Mouse (Mus musculus) liver, adult 2 months (tissue): ENCODE measurements around the gene Ninj2. TPM values are rescaled to one million over a fixed set of nuclear protein-coding genes. Genes with fewer than 3 reads are reported as not detected.
A peak's percentile ranks its signal among the peaks of the same experiment; 100 is the strongest.

ENCODE experiments used
- DNase-seq: peaks from one replicate; pipeline ENCODE4 v3.0.0-alpha.2; 2011; ENCODE audit warnings: low read depth, low spot score; ENCODE audit errors: extremely low read depth
- H3K27ac ChIP-seq: fragments of 200-500 bp; replicated peaks from 2 replicates; pipeline ENCODE4 v1.5.1; 2012; ENCODE audit warnings: low read depth, mild to moderate bottlenecking, control low read depth, inconsistent platforms, low read length; ENCODE audit not compliant: insufficient read depth
- H3K27me3 ChIP-seq: fragments of 200-500 bp; 2 replicates; pipeline ENCODE4 v1.6.1; 2012; ENCODE audit warnings: mild to moderate bottlenecking, moderate library complexity, low read length, inconsistent platforms; ENCODE audit not compliant: control insufficient read depth, insufficient read depth
- H3K36me3 ChIP-seq: fragments of 200-500 bp; 2 replicates; pipeline ENCODE4 v1.6.1; 2012; ENCODE audit warnings: low read length, inconsistent platforms; ENCODE audit not compliant: control insufficient read depth, insufficient read depth
- H3K4me1 ChIP-seq: fragments of 200-500 bp; 2 replicates; pipeline ENCODE4 v1.6.1; 2011; ENCODE audit warnings: low read length; ENCODE audit not compliant: control insufficient read depth, insufficient read depth
- H3K4me3 ChIP-seq: fragments of 200-500 bp; 2 replicates; pipeline ENCODE4 v1.5.1; 2011; ENCODE audit warnings: low read depth, mild to moderate bottlenecking, control low read depth, low read length, moderate library complexity; ENCODE audit not compliant: insufficient read depth
- H3K79me2 ChIP-seq: fragments of 200-500 bp; 2 replicates; pipeline ENCODE4 v1.6.1; 2012; ENCODE audit warnings: inconsistent platforms, mild to moderate bottlenecking, low read length, moderate library complexity; ENCODE audit not compliant: control insufficient read depth, insufficient read depth
- H3K9ac ChIP-seq: fragments of 200-500 bp; 2 replicates; pipeline ENCODE4 v1.6.1; 2012; ENCODE audit warnings: low read depth, mild to moderate bottlenecking, control low read depth, inconsistent platforms, low read length
- CTCF ChIP-seq: fragments of 200-500 bp; IDR thresholded peaks from 2 replicates; pipeline ENCODE4 v1.5.1; 2011; ENCODE audit warnings: low read depth, low read length, control low read depth
- POLR2A ChIP-seq: fragments of 200-500 bp; IDR thresholded peaks from 2 replicates; pipeline ENCODE4 v1.6.1; 2011; ENCODE audit warnings: low read length, control low read depth; ENCODE audit not compliant: insufficient read depth; ENCODE audit errors: extremely low read depth
- WGBS: fragments of 180-500 bp; shearing (Covaris S2); methylation state at CpG from one replicate; pipeline ENCODE4 v1.1.7; 2018; 5-methylcytosine and 5-hydroxymethylcytosine counted together
- polyA plus RNA-seq: library from polyadenylated mRNA; depleted of rRNA; stranded (reverse); fragments of >200 nt; gene quantifications from 2 replicates; pipeline ENCODE4 v1.2.3, GENCODE M21; 2012
- total RNA-seq: library from RNA; depleted of rRNA; stranded (reverse); fragments of >200 nt; gene quantifications from 2 replicates; pipeline ENCODE4 v1.2.3, GENCODE M21; 2014

The Ninj2 gene
- total and polyA plus RNA-seq, 2 experiments = not detected

- H3K4me1 ChIP-seq = no peaks in the 10 kb centered on the region; the same call in 1 of the 2 replicates
- H3K36me3 ChIP-seq = no peaks in the 10 kb centered on the region
- no peak overlapping the region for H3K27ac ChIP-seq
- H3K79me2 ChIP-seq = no peaks in the 10 kb centered on the region
- peak; percentile 40 for DNase-seq
- no peak overlapping the region for H3K4me3 ChIP-seq
- H3K9ac ChIP-seq = no peak overlapping the region
- no peaks in the 10 kb centered on the region for H3K27me3 ChIP-seq
- TF ChIP-seq CTCF (no peak), POLR2A (no peak)
- 79% methylated on average over 5 of the region's 5 CpGs for WGBS
Observed at GRCm38 (mm10) chr6:120154526-120155309, 61.6 kb downstream of the Ninj2 start.

- Histone ChIP-seq H3K36me3 (no peaks in the 10 kb centered on the region), H3K4me3 (no peak overlapping the region), H3K9ac (no peak overlapping the region), H3K4me1 (no peaks in the 10 kb centered on the region; the same call in 1 of the 2 replicates), H3K27ac (0 out of 2 replicates have a peak overlapping the region, but pooled peaks have one; percentile 35), H3K79me2 (no peaks in the 10 kb centered on the region), H3K27me3 (no peaks in the 10 kb centered on the region)
- DNase-seq = peak; percentile 26
- TF ChIP-seq CTCF = no peak
- no peak for TF ChIP-seq POLR2A
- WGBS = 89% methylated on average over 4 of the region's 4 CpGs
Observed at GRCm38 (mm10) chr6:120155510-120155909, 62.4 kb downstream of the Ninj2 start.

GRCm38 (mm10) chr6:120157479-120157878 is 64.3 kb downstream of the Ninj2 start:
- no peak overlapping the region for H3K27ac ChIP-seq
- H3K4me1 ChIP-seq = no peaks in the 10 kb centered on the region; the same call in 1 of the 2 replicates
- H3K4me3 ChIP-seq = no peak overlapping the region
- no peak for DNase-seq
- no peaks in the 10 kb centered on the region for H3K79me2 ChIP-seq
- H3K36me3 ChIP-seq = no peaks in the 10 kb centered on the region
- H3K27me3 ChIP-seq = no peaks in the 10 kb centered on the region
- 90% methylated on average over 6 of the region's 6 CpGs for WGBS
- no peak overlapping the region for H3K9ac ChIP-seq
- TF ChIP-seq POLR2A = no peak
- TF ChIP-seq CTCF = no peak

- TF ChIP-seq CTCF (no peak), POLR2A (no peak)
- H3K4me1 ChIP-seq = no peaks in the 10 kb centered on the region; the same call in 1 of the 2 replicates
- no peak overlapping the region for H3K9ac ChIP-seq
- no peaks in the 10 kb centered on the region for H3K79me2 ChIP-seq
- H3K27me3 ChIP-seq = no peaks in the 10 kb centered on the region
- H3K36me3 ChIP-seq = no peaks in the 10 kb centered on the region
- peak; percentile 27 for DNase-seq
- H3K27ac ChIP-seq = no peak overlapping the region; the same call in 1 of the 2 replicates
- WGBS = 25% methylated on average over 9 of the region's 9 CpGs
- no peak overlapping the region for H3K4me3 ChIP-seq
Observed at GRCm38 (mm10) chr6:120159133-120159901, 66.2 kb downstream of the Ninj2 start.

GRCm38 (mm10) chr6:120162928-120163327 is 69.8 kb downstream of the Ninj2 start:
- Histone ChIP-seq H3K4me3 (no peak overlapping the region), H3K9ac (no peak overlapping the region), H3K27me3 (no peaks in the 10 kb centered on the region), H3K27ac (no peak overlapping the region), H3K79me2 (no peaks in the 10 kb centered on the region), H3K36me3 (no peaks in the 10 kb centered on the region), H3K4me1 (peaks cover 2% of the 10 kb centered on the region; the same call in 1 of the 2 replicates)
- TF ChIP-seq CTCF (no peak), POLR2A (no peak)
- no peak for DNase-seq
- WGBS = 68% methylated on average over 6 of the region's 6 CpGs
